Mouse (Mus musculus) midbrain, postnatal 0 days (tissue): ENCODE data around the gene Rrp36. TPM values are rescaled to one million over a fixed set of nuclear protein-coding genes. Genes with fewer than 3 reads are reported as not detected.

Experiments used
- ATAC-seq: fragments of 200-750 bp; cut with Nextera tagmentation; 2 replicates; pipeline ENCODE4 v1.8.0; 2017; ENCODE audit warnings: moderate number of reproducible peaks, mild to moderate bottlenecking, moderate TSS enrichment, moderate library complexity; ENCODE audit not compliant: low FRiP score
- DNase-seq: peaks from one replicate; pipeline ENCODE4 v3.0.0-alpha.2; 2015; ENCODE audit warnings: low spot score
- H3K27ac ChIP-seq: fragments of 300-500 bp; sonication (generic); 2 replicates; pipeline ENCODE4 v1.5.1; 2014; ENCODE audit warnings: low read depth, mild to moderate bottlenecking, low read length, mixed read lengths
- H3K27me3 ChIP-seq: fragments of 300-500 bp; sonication (generic); 2 replicates; pipeline ENCODE4 v1.6.1; 2014; ENCODE audit warnings: low read length, control low read depth, mixed read lengths; ENCODE audit not compliant: insufficient read depth
- H3K36me3 ChIP-seq: fragments of 300-500 bp; sonication (generic); 2 replicates; pipeline ENCODE4 v1.6.1; 2014; ENCODE audit warnings: low read length, control low read depth, mixed read lengths; ENCODE audit not compliant: insufficient read depth
- H3K4me1 ChIP-seq: fragments of 300-500 bp; sonication (generic); 2 replicates; pipeline ENCODE4 v1.6.1; 2014; ENCODE audit warnings: mild to moderate bottlenecking, control low read depth, antibody characterized with exemption, low read length, mixed read lengths; ENCODE audit not compliant: insufficient read depth
- H3K4me2 ChIP-seq: fragments of 300-500 bp; sonication (generic); 2 replicates; pipeline ENCODE4 v1.6.1; 2014; ENCODE audit warnings: low read depth, mild to moderate bottlenecking, low read length, mixed read lengths; ENCODE audit not compliant: poor library complexity, severe bottlenecking
- H3K4me3 ChIP-seq: fragments of 300-500 bp; sonication (generic); 2 replicates; pipeline ENCODE4 v1.5.1; 2014; ENCODE audit warnings: low read depth, mild to moderate bottlenecking, low read length, moderate library complexity
- H3K9ac ChIP-seq: fragments of 300-500 bp; sonication (generic); replicated peaks from 2 replicates; pipeline ENCODE4 v1.6.1; 2014; ENCODE audit warnings: mild to moderate bottlenecking, low read length, moderate library complexity, mixed read lengths; ENCODE audit not compliant: poor library complexity, severe bottlenecking
- H3K9me3 ChIP-seq: fragments of 300-500 bp; sonication (generic); 2 replicates; pipeline ENCODE4 v1.6.1; 2016; ENCODE audit warnings: low read length, control low read depth
- CTCF ChIP-seq: IDR thresholded peaks from 2 replicates; pipeline ENCODE4 v1.5.1; 2016; ENCODE audit warnings: antibody characterized with exemption, mild to moderate bottlenecking
- WGBS: fragments of 180-500 bp; shearing (Covaris S2); extraction: QIAGEN DNeasy Blood & Tissue Kit; methylation state at CpG from one replicate; pipeline ENCODE4 v1.1.7; 2014; 5-methylcytosine and 5-hydroxymethylcytosine counted together
- polyA plus RNA-seq: library from polyadenylated mRNA; unstranded; fragments of >200 nt; fragmentation: Nextera tagmentation; extraction: Ambion mirVana; gene quantifications from 2 replicates; pipeline ENCODE4 v1.2.1, GENCODE M21; 2015
- total RNA-seq: library from RNA; depleted of rRNA; stranded (reverse); fragments of >200 nt; gene quantifications from 2 replicates; pipeline ENCODE4 v1.2.3, GENCODE M21; 2014

The Rrp36 gene
- total and polyA plus RNA-seq, 2 experiments from 2014 or later: 27.6 to 52.2 TPM

DNA sequence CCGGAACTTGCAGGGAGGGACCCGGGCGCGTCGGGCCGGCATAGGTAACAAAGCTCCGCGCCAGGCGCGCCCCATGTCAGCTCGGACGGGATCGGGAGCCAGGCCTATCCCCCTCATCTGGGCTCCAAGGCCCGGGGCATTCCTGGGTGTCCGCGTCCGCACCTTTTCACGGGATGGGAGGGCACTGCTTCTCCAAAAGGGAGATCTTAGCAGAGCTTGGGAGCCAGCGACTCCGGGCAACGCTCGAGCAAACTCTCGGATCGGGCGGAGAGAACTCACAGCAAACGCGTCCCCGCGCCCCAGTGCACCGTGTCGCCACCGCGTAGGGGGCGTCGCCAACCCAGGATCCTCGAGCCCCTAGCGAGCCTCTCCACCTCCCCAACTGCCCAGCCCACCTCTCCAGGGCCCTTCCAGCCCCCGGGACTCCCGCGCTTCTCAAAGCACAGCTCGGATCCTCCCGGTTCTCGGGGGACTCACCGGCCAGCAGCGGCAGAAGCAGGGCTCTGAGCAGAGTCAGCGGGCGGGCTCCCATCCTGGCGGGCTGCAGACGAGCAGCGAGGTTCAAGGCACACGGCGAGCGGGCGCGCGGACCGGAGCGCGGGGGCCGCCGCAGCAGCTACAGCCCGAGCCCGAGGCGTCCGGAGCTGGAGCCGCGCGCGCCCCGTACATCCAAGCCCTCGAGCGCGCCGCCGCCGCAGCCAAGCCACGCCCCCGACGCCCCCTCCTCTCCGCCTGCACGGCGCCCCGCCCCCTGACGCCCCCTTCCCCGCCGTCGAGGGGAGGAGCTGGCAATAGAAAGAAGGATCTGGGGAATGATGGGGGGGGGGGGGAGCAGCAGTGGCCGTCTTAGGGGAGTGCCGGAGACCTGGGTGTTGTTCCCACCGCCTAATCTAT is 45.1 kb downstream of the Rrp36 start, which contains the start of gene Ptk7:
Gene Ptk7, minus strand, starts transcription at position 714 of the 894 bp plus-strand sequence.
- peak; percentile 89 for DNase-seq
- peak; percentile 77 for ATAC-seq
- H3K36me3 ChIP-seq: peaks cover 19% of the 10 kb centered on the region
- H3K4me1 ChIP-seq: peaks cover 14% of the 10 kb centered on the region; the same call in 1 of the 2 replicates
- H3K4me2 ChIP-seq: peak within 1 kb of the TSS; percentile 59
- no peaks in the 10 kb centered on the region for H3K27me3 ChIP-seq
- TF ChIP-seq CTCF: peak; percentile 1; the same call in 1 of the 2 replicates
- H3K9me3 ChIP-seq: no peaks in the 10 kb centered on the region
- peak within 1 kb of the TSS; percentile 72 for H3K9ac ChIP-seq
- H3K4me3 ChIP-seq: peak within 1 kb of the TSS; percentile 95
- H3K27ac ChIP-seq: peak within 1 kb of the TSS; percentile 84
- WGBS: under 1% methylated on average over 75 of the region's 90 CpGs

DNA sequence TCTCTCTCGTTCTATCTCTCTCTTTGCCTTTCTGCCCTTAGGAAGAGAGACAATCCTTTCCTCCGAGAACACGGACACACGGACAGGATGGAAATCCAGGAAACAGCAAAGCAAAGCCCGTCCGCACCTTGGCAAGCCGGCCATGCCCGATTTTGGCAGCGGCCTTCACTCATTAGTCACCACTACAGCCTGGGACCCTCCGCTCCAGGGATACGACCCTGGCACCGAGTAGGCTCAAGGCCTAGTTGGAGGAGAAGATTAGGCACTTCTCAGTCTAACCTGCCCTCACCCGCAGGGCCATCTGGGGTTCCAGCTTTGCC is 45.7 kb downstream of the Rrp36 start:
- under 1% methylated on average over 12 of the region's 13 CpGs for WGBS
- no peak for TF ChIP-seq CTCF
- peak overlapping the region; percentile 59 for H3K4me2 ChIP-seq
- H3K9ac ChIP-seq: peak overlapping the region; percentile 72
- peaks cover 14% of the 10 kb centered on the region; the same call in 1 of the 2 replicates for H3K4me1 ChIP-seq
- peak overlapping the region; percentile 95 for H3K4me3 ChIP-seq
- DNase-seq (peak; percentile 41), ATAC-seq (peak; percentile 11; the same call in 1 of the 2 replicates)
- H3K27me3 ChIP-seq: no peaks in the 10 kb centered on the region
- H3K27ac ChIP-seq: peak overlapping the region; percentile 84; the same call in 1 of the 2 replicates
- no peaks in the 10 kb centered on the region for H3K9me3 ChIP-seq
- H3K36me3 ChIP-seq: peaks cover 16% of the 10 kb centered on the region

- Histone ChIP-seq H3K4me3 (peak overlapping the region; percentile 95), H3K36me3 (peaks cover 7% of the 10 kb centered on the region; the same call in 1 of the 2 replicates), H3K4me1 (peaks cover 14% of the 10 kb centered on the region; the same call in 1 of the 2 replicates), H3K27ac (no peak overlapping the region), H3K4me2 (peak overlapping the region; percentile 59), H3K27me3 (no peaks in the 10 kb centered on the region), H3K9ac (0 out of 2 replicates have a peak overlapping the region, but pooled peaks have one; percentile 72), H3K9me3 (no peaks in the 10 kb centered on the region)
- no peak for TF ChIP-seq CTCF
- ATAC-seq: no peak
- 71% methylated on average over 6 of the region's 6 CpGs for WGBS
- no peak for DNase-seq
These were observed 46.7 kb downstream of the Rrp36 start for GRCm38 (mm10) chr17:46627409-46627808.

- TF ChIP-seq CTCF: no peak
- H3K9ac ChIP-seq: no peak overlapping the region
- no peak for DNase-seq
- no peak overlapping the region for H3K4me2 ChIP-seq
- no peak for ATAC-seq
- no peaks in the 10 kb centered on the region for H3K36me3 ChIP-seq
- H3K4me3 ChIP-seq: no peak overlapping the region
- peaks cover 23% of the 10 kb centered on the region for H3K4me1 ChIP-seq
- no peak overlapping the region for H3K27ac ChIP-seq
- no peaks in the 10 kb centered on the region for H3K27me3 ChIP-seq
- no peaks in the 10 kb centered on the region for H3K9me3 ChIP-seq
- WGBS: 79% methylated on average over 12 of the region's 12 CpGs
These were observed 49.6 kb downstream of the Rrp36 start for GRCm38 (mm10) chr17:46624598-46624997.

DNA sequence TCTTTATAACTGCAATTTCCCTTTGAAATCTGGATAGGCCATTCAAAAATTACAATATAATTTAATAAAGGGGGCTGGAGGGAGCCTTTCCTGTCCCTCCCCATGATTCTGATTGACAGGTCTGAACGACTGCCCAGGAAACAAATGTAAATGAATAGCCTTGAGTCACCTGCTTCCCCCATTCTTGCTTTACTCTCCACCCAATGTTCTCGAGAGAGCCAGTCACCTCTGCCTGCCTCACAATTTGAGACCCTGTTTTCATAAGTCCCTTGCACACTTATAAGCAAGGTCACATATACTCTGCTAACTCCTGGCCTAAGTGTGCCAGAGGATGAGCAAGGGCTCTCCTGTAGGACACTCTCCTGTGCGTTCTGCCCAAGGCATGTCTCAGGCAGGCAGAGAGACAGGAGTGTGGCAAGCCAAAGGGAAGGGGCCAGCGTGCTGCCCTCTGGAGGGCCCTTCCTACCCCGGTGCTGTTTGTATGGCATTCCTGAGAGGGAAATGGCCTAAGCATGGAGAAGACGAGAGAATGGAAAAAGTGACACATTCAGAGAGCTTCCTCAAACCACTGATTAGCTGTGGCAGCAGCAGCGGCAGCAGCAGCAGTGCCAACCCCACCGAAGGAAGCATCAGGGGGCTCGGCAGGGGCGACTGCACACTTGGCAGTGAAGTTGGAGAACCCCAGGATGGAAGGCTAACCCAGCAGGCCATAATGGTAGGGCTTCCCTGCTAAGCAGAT is 50.2 kb downstream of the Rrp36 start:
- Histone ChIP-seq H3K27ac (peak overlapping the region; percentile 8; the same call in 1 of the 2 replicates), H3K9ac (no peak overlapping the region), H3K4me3 (no peak overlapping the region), H3K4me2 (no peak overlapping the region), H3K27me3 (no peaks in the 10 kb centered on the region), H3K4me1 (peaks cover 29% of the 10 kb centered on the region), H3K36me3 (no peaks in the 10 kb centered on the region), H3K9me3 (no peaks in the 10 kb centered on the region)
- TF ChIP-seq CTCF: peak; percentile 33; the same call in 1 of the 2 replicates
- WGBS: 30% methylated on average over 10 of the region's 10 CpGs
- DNase-seq (no peak), ATAC-seq (no peak)
